In genomic region chr15:56744915-56745314, GRCm38 (mm10) we compare ENCODE assay signal across 11 mouse cellular contexts.
DNase-seq lines count a peak whose midpoint lies in the region; ATAC-seq and TF ChIP-seq lines count a peak whose summit lies in the region.
"Had no signal": no experiment of that assay in that cellular context is flagged by ENCODE, and none has a peak within 500 bp of the region (broad histone marks: within the 10 kb centered on the region; RNA-seq: fewer than 3 reads in every experiment).

No protein-coding gene starts in this region.

- no peaks in the 10 kb centered on the region for H3K4me1 ChIP-seq in forebrain, embryonic 14.5 days (ENCODE audit: control insufficient read depth, insufficient read depth, low read length)
- no peaks in the 10 kb centered on the region for H3K4me1 ChIP-seq in forebrain, embryonic 16.5 days (replicated peaks; ENCODE audit: control insufficient read depth, insufficient read depth, low read length)
- H3K4me1 ChIP-seq in ES-E14 (ENCODE audit: control insufficient read depth in 2 of 2, insufficient read depth in 2 of 2, low read length in 2 of 2, poor library complexity in 1 of 2): peaks cover 6 to 7% of the 10 kb centered on the region in 2 experiments

- no peak overlapping the region for H3K27ac ChIP-seq in forebrain, embryonic 14.5 days (ENCODE audit: low read depth, low read length)
- no peak overlapping the region for H3K27ac ChIP-seq in forebrain, embryonic 16.5 days (ENCODE audit: low read length)
- no peak overlapping the region for H3K27ac ChIP-seq in layer of hippocampus, adult 2 months
- H3K27ac ChIP-seq in ES-E14 (ENCODE audit: insufficient read depth, low read depth, low read length, poor library complexity, severe bottlenecking): no peak overlapping the region

- no peak overlapping the region for H3K4me3 ChIP-seq in forebrain, embryonic 14.5 days (ENCODE audit: low read depth, low read length)
- no peak overlapping the region for H3K4me3 ChIP-seq in forebrain, embryonic 16.5 days (replicated peaks; ENCODE audit: low read length)
- no peak overlapping the region for H3K4me3 ChIP-seq in layer of hippocampus, adult 2 months
- no peak overlapping the region for H3K4me3 ChIP-seq in ES-E14 (ENCODE audit: insufficient read depth in 1 of 2, low read depth in 1 of 2, low read length in 2 of 2, poor library complexity in 1 of 2, severe bottlenecking in 1 of 2)

- no peak overlapping the region for H3K4me2 ChIP-seq in forebrain, embryonic 14.5 days (ENCODE audit: low read length)
- H3K4me2 ChIP-seq in forebrain, embryonic 16.5 days (ENCODE audit: low read length): no peak overlapping the region

- no peaks in the 10 kb centered on the region for H3K9me3 ChIP-seq in forebrain, embryonic 14.5 days (replicated peaks; ENCODE audit: control insufficient read depth, low read length)
- no peaks in the 10 kb centered on the region for H3K9me3 ChIP-seq in forebrain, embryonic 16.5 days (ENCODE audit: control insufficient read depth, low read length)
- no peaks in the 10 kb centered on the region for H3K9me3 ChIP-seq in ES-E14 (ENCODE audit: control insufficient read depth, insufficient read depth, low read depth, low read length)

- WGBS in forebrain, embryonic 14.5 days: 38% methylated on average over 4 of the region's 4 CpGs
- 34% methylated on average over 4 of the region's 4 CpGs for WGBS in forebrain, embryonic 16.5 days

- no peaks in the 10 kb centered on the region for H3K36me3 ChIP-seq in forebrain, embryonic 14.5 days (ENCODE audit: control insufficient read depth, insufficient read depth, low read length)
- H3K36me3 ChIP-seq in forebrain, embryonic 16.5 days (ENCODE audit: control insufficient read depth, insufficient read depth): no peaks in the 10 kb centered on the region
- no peaks in the 10 kb centered on the region for H3K36me3 ChIP-seq in ES-E14 (ENCODE audit: control insufficient read depth, insufficient read depth, low read length, poor library complexity, severe bottlenecking)

- H3K9ac ChIP-seq in forebrain, embryonic 14.5 days (ENCODE audit: low read length): no peak overlapping the region
- no peak overlapping the region for H3K9ac ChIP-seq in forebrain, embryonic 16.5 days (replicated peaks; ENCODE audit: low read depth, low read length)
- H3K9ac ChIP-seq in ES-E14 (ENCODE audit: insufficient read depth, low read depth, low read length, poor library complexity, severe bottlenecking): no peak overlapping the region

- in situ Hi-C loops in ES-E14 (cut with MboI; ENCODE audit: low sequenced_read_pairs in 2 of 2, unreplicated experiment in 2 of 2): loop anchor here (10.0 to 25.0 kb wide), 3 partner anchors 400 to 683 kb away; no protein-coding TSS in a partner anchor

- peak; percentile 18 for DNase-seq in forebrain, embryonic 14.5 days (ENCODE audit: low spot score)
- peak in 1 of 2 experiments; percentile 20 for DNase-seq in layer of hippocampus, adult 2 months (ENCODE audit: low spot score in 2 of 2)
- no peak for DNase-seq in layer of hippocampus, postnatal 36 days
- DNase-seq in ES-E14 (ENCODE audit: low read depth, low spot score): peak; percentile 42
- peak; percentile 65 for DNase-seq in embryo, embryonic 10.5 days (ENCODE audit: low spot score)
- no peak for DNase-seq in cerebellum, adult 9-10 months
- DNase-seq in gastrocnemius, postnatal 4 days (ENCODE audit: low spot score in 2 of 2): no peak
- DNase-seq: lung, adult 18-20 months; right cerebral cortex, postnatal 25 days had no signal

- TF ChIP-seq CTCF in layer of hippocampus, adult 2 months (conservative IDR thresholded peaks at IDR 0.05): peak; percentile 84

- no peak for ATAC-seq in forebrain, embryonic 14.5 days
- no peak for ATAC-seq in forebrain, embryonic 16.5 days
- ATAC-seq: hindbrain, embryonic 16.5 days had no signal

- H3K27me3 ChIP-seq in forebrain, embryonic 14.5 days (replicated peaks; ENCODE audit: control insufficient read depth, insufficient read depth, low read length): no peaks in the 10 kb centered on the region
- H3K27me3 ChIP-seq in forebrain, embryonic 16.5 days (replicated peaks; ENCODE audit: control insufficient read depth, insufficient read depth, low read length): no peaks in the 10 kb centered on the region

TF ChIP-seq in ES-E14, 5 proteins besides CTCF, POLR2A, EP300 and RAD21:
- TF ChIP-seq MAFK (IDR thresholded peaks at IDR 0.05; ENCODE audit: insufficient read depth, low read depth, low read length) (no peak), CHD2 (IDR thresholded peaks at IDR 0.05; ENCODE audit: low read depth, low read length) (no peak), ZNF384 (IDR thresholded peaks at IDR 0.05; ENCODE audit: low read depth, low read length) (peak; percentile 93), ZC3H11A (IDR thresholded peaks at IDR 0.05; ENCODE audit: borderline replicate concordance, low read depth, low read length) (0 out of 2 replicates have a peak, but pooled peaks have one; percentile 35), HCFC1 (IDR thresholded peaks at IDR 0.05; ENCODE audit: borderline replicate concordance, insufficient read depth, low read length) (no peak)

Comparison
In these comparisons a context has a peak if more than half of its experiments do, and no peak if none do; other contexts are left out.
1. DNase-seq: peak in forebrain, embryonic 14.5 days (single experiment), ES-E14 (single experiment) and embryo, embryonic 10.5 days (single experiment); none in layer of hippocampus, postnatal 36 days (0 of 2), cerebellum, adult 9-10 months (single experiment) and gastrocnemius, postnatal 4 days (0 of 2).